Mouse (Mus musculus) testis, postnatal 14 days (tissue): ENCODE data around the gene St5.

Experiments used
- DNase-seq: peaks from one replicate; pipeline ENCODE4 v3.0.0; 2021; ENCODE audit warnings: low spot score

The St5 gene

DNA sequence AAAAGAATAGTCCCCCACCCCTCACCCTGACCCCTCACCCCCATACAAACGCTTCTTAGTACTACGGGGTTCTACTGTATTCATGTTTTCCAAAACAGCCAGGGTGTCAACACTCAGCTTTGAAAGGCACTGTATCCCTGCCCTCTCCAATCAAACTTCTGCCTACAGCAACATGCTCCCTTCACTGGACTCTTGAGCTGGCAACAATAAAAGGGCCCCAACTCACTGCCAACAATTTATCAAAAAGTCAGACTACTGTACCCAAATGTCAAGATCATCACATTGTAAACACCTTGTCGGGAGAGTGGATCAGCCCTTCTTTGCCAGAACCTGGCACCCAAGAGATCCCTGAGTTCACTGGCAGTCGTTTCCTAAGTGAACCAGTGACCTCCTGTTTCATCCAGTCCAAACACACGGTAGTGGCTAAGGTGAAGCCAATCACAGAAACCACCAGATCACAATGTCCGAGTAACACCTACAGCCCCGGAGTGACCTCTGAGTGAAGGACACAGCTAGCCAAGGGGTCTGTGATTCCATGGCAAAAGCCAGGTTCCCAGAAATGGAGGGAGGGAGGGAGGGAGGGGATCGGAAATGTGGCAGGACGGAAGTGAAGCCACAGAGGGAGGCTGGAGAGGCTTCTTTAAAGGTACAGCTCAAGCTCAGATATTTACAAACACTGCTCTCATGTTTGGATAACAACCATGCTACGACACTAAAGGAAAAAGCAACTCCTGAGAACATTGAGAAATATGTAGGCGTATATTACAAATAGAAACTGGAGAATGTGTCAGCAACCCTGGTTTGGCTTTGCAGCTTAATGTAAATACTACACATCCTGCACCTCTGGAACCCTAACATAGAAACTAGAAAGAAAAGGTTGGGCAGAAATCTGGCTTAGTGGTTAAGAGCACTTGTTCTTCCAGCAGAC lies 136.3 kb downstream of the St5 start:
- no peak for DNase-seq

DNA sequence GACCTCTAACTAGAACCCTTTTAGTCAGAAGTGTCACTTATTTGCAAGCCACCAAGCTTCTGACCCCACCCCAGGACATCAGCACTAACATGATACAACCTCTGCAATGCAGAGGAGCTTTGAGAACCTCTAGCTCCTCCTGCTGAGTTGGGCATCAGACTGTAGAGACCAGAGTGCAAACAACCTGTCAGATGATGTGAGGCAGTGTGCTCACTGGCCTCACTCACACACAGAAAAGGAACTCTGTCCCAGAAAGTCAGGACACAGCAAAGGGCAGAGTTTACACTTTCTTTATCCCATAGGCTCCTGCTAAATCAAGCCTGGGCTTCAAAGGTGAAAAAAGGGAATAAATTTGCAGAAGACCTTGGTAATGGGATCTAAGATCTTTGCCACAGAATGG lies 137.1 kb downstream of the St5 start:
- DNase-seq = no peak

DNA sequence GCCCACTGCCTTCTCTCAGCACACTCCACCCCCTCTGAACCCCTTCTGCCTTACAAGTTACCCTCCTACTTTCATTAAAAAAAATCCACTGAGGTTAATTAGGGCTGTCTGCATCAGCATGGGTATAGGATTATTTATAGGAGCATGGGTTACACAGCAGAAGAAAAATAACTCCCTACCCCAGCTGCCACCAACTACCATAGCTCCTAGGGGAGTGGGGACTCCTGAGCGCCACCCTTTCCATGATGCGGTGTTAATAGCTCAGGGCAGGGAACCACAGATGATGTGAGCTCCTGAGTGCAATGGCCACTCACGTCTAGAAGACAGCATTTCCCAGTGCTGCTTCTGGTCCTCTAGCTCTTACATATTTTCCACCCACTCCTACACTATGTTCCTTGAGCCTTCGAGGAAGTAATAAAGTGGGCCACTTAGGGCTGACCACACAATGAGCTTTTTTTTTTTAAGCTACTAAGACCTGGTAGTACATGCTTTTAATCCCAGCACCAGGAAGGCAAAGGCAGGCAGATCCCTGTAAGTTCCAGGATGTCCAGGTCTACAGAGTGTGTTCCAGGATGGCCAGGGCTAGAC lies 139.5 kb downstream of the St5 start:
- DNase-seq = no peak

DNA sequence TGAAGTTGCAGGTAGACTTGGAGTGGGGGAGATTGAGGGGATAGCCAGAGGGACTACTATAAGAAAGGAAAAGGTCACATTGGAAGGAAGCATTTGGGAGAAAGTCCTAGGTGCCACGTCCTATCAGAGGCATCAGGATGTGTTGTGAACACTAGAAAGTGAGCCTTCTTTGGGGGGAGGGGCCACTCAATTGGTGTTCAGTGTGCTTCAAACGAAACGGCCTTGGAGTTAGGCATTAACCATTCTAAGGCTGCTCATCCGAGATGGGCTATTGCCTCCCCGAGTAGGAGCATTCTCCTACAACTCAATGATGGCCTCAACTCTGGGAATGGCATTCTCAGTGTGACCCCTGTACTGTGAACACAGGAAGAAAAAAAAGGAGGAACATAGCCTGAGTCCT lies 140.7 kb downstream of the St5 start:
- DNase-seq = no peak

DNA sequence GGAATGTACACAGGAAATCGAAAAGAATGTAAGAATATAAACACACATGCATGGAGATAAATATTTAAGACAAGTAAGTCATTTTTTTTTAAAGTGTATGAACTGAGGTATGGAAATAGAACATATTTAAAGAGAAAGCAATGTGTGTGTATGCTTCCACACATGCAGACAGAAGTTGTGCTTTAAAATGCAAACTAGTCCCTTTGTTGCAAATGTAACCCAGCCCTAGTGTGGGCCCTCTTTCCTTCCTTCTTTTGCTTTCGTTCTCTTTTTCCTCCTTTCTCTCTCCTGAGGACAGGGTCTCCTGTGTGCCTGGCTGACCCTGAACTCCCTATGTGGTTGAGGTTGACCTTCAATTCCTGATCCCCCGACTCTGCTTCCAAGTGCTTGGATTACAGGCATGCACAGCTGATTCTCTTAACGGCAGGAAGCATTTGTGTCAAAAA lies 141.2 kb downstream of the St5 start:
- no peak for DNase-seq

DNA sequence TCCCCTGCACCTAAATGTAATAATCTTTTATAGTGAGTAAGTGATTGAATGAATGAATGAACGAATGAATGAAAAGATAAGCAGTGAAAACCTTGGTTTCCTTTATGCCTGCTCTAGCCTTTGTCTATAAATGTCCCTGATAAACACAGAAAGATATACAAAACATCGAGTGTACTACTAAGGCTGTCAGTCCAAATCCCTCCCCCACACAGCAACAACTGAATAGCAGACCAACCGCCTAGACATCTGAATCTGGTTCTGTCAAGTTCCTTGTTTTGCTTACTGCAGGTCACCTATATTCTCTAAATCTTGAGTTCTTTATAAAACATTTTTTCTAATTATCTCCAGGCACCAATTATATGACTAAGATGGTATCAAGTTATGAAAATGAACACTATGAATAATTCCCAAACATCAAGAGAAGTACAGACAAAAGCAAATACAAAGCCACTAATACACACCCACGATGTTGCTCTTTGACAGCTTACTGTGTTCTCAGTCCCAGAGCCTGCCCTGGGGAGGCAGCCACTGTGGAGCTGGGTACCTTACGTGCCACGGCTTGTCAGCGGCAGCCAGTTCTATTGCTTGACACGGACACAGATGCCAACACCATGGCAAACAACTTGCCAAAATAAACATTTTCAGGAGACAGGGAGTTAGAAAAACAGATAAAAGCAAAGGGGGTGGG lies 141.8 kb downstream of the St5 start:
- DNase-seq = no peak

DNA sequence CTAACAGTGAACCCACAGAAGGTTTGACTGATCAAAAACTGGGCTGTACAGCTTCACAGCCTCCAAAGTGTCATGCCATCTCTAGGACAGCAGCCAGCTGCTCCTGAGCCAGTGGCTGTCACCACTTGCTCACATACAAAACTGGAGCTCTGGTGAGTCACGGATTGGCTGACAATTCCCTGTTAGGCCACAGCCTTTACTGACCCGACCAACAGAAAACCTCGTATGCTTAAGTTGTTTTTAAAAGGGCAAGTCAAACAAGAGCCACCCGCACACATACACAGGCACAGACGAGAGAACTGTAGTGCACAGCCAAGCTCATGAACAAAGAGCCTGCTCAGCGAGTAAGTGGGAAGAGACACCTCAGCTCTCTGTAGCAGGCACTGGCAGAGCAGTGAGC lies 143.9 kb downstream of the St5 start:
- no peak for DNase-seq

DNA sequence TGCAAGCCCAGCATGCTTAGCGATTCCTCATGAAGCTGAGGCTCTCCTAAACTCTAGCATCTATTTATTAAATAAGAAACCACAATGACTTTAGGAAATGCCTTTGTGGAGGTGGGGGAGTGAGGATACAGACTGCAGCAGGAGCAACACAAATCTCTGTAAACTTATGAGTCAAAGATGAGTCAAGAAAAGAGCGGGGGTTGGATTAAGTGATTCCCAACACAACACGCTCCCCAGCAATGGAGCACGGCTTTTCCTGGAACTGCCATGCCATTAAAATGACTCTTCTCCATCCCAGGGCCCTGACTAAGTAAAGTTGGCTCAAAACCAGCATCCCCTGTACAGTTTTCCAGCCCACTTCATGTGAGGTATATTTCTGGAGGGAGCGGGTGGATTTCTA lies 156.7 kb downstream of the St5 start:
- no peak for DNase-seq

DNA sequence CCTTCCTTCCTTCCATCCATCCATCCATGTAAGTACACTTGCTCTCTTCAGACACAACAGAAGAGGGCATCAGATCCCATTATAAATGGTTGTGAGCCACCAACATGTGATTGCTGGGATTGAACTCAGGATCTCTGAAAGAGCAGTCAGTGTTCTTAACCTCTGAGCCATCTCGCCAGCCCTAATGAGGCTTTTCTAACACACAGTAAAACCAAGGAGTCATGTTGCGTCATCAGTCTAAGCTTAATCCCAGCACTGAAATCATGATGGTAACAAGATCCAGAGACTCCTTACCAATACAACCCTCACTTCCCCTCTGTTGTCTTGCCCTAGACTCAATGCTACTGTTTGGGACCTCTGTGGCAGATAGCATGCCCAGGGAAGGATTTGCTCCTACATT lies 157.2 kb downstream of the St5 start:
- DNase-seq = no peak

DNA sequence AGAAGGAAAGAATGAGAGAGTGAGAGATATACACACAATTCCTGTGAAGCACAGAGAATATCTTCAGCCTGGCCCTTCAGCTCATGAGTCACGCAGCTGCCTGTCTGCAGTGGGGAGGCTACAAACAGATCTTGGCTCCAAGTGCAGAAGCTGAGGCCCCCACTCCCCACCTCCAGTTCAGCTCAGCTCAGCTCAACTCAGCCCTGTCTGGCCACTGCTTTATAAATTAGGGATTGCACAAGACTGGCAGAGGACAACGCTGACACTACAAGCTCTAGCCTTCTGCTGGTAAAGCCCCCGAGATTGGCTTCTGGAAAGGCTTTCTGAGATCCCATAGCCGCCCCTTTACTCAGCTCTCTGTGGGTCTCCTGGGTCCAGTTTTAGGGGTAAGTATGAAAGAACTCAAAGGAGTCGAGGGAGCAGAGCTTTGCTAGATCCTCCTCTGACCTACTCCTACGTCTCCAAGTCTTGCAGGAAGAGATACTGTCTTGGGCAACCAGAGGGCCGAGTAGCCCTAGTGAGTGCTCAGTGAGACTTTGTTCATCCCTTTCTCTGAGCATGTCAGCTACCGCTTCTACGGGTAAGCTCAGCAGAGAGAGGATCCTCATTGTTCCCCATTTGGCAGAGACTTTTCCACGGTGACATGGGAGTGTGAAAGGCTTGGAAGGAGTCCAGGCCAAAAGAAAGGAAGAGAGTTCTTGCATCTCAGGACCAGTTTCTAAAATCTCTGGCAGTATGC lies 158.0 kb downstream of the St5 start:
- no peak for DNase-seq

DNA sequence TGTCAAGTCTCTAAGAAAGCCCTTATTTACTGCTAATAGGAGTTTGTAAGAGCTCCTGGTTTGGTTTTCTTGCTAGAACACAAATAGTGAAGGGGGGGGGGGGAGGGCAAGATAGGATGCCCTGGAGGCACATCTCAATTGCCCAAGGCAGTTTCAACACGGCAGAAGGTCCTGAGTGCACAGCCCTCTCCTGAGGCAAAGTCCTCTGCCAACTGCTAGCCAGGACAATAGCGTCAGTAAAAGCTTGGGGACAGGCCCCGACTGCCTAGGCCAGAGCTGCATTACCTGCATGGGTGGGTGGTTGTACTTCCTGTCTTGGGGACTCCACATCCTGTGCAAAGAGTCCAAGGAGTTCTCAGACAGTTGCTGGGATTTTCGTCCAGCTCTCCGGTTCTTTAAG lies 158.6 kb downstream of the St5 start:
- DNase-seq = no peak

DNA sequence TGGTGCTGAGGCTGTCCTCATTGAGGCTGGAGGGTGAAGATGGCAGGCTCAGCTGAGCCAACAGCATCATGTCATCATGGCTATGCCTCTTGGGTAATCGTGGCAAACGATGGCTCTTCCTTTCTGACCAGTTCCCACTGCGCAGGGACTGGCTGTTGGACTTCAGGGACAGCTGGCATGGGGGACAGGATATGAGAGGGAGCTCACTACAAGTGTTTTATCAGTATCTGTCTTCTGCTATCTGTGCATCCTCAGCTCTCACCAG lies 161.1 kb downstream of the St5 start:
- DNase-seq = no peak

DNA sequence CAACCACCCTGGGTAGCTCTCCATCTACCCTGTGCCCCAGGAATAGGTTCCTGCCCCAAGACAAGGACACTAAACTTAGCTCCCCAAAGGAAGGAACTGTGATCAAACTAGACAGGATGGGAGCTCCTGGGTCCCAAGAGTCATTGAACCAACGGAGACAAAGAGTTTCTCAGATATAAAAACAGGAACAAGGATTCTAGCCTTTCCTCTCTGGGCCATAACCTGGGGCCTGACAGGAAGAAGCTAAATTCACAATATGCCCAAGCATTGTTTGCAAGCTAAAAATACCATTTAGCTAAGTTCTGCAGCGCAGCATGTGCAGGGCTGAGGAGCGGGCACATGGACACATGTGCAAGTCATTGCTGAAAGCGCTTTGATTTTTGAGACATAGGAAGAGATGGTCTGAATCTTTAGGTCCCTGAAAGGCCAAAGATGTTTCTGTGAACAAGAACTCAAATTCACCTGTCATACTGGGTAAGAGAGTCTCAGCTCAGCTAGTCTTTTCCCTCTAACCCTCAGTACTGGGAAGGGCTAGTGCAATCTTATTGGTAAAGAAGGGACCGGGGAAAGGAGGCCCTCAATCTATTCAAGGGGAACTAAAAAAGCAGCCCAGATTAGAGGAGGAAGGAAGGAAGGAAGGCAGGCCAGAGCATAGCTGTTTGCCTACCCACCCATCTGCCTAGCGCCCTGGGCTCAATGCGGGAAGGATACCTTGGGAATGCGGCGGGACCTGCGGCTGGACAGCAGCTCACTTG lies 161.6 kb downstream of the St5 start:
- DNase-seq = no peak

DNA sequence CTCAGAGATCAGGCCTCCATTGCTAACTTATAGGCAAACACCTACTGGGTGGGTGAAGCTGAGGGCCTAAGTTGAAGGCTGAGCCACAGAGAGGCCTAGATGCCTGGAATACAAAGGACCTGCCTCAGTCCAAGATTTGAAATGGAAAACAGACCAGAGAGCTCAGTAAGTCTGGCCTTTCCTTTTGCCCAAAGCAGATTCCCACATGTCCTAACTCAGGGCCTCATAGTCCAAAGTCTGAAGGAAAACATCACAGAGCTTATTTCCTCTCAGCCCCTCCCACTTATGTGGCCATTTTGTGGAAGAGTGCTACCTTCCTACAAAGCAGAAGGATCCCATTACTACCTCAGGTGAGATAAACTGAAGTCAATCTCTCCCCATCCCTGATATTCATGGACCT lies 162.5 kb downstream of the St5 start:
- DNase-seq = no peak

DNA sequence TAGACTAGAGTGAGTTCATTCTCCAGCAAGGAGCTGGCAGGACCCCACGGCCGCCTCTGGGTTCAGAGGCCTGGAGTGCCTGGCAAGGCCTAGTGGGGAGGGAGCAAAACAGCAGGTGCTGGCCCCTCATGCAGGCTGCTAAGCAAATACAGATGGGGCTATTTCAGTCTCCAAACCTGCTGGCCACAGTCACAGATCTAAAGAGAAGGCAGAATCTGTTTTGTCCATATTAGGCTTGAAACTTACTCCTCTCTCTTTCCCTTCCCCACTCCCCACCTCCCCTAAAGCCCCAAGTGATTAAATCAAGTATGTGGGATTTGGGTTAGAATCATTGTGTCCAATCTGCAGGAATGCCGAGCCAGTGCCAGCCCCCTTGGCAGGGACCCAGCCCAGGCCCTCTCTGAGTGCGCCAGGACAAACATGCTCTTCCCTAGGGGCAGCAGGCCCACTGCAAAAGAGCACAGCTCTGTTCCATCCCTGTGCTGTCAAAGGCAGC lies 166.9 kb downstream of the St5 start:
- DNase-seq = peak; percentile 57

DNA sequence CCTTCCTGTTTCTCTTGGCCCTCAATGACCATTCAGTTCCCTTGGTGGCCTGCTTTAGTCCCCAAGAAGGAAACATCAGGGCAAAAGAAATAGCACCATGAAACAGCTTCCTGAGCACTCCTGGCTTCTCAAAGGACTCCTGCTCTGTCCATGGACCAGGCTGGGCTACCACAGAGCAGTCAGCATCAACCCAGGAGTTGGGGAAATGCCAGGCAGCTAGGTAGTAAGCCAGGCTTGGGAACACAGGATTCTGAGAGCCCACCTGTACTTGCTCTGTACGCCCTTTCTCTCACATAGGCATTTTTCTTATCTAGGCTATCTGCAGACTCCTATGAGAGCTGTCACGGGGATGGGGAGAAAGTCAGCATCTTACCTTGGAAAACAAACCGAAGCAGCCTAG lies 168.5 kb downstream of the St5 start:
- no peak for DNase-seq

DNA sequence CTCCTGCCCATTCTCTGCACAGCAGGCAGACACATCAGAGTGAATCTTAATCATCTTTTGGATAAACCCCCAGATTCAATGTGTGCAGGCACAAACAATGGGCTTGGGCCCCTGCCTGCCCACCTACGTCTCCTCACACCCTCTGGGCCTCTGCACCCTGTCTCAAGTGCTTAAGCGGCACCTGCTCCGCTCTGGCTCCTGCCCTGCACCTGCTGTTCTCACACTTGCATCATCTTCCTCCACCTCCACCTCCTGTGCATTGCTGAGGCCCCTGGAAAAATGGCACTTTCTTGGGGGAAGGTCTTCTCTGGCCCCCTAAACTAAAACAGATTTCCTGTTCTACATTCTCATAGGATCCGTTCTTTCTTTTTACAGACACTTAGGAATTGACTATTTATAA lies 169.5 kb downstream of the St5 start:
- DNase-seq = no peak

DNA sequence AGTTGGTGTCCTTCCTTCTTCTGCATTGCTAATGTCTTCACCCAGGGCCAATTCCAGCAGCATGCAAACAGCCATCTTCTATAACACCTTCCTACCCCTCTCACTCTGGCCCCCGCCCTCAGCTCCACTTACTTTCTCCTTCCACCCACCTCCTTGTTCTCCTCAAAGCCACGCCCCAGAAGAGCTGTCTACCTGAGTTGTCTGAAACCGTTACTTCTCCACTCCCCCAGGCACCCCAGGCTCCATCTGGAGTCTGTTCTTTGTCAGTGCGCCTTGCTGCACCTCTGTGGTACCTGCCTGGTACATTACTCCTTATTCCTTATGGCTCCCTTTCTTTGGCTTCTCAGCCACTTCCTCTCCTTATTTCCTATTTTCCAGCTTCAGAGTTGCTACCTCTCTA lies 170.3 kb downstream of the St5 start:
- DNase-seq = no peak

DNA sequence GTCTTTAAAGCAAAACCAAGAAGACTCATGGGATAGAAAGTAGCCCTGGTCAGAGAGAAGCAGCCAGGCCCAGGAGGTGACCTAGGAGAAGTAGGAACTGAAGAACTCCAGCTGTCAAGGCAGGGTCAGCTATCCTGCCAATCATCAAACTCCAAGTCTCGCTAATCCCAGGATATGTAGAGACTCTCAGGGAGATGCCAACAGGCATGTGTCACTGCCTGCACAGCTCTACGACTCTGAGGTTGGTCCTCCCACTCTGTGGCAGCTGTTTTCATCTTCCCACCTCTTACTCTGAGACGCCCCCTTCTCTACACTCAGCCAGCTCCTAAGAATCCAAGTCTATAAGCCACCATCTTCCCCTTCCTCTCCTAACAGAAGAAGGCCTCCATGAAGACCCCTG lies 170.7 kb downstream of the St5 start:
- DNase-seq = no peak

DNA sequence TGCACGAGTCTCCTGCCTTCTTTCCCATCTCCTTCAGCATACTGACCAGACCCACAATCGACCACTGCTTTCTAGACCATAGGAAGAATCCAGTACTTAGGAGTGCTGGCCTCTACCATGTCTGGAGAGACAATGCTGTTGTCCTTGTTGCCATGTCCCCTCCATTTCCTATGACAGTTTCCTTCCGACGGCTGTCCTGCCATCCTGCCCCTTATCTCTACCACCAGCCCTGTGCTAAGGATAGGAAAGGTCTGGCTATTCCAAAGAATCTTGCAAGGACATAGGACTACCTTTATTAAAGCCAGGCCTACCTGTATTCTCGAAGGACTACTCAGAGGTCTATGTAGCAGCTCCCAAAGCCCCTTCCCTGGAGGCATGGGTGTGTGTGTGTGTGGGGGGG lies 171.9 kb downstream of the St5 start:
- no peak for DNase-seq

DNA sequence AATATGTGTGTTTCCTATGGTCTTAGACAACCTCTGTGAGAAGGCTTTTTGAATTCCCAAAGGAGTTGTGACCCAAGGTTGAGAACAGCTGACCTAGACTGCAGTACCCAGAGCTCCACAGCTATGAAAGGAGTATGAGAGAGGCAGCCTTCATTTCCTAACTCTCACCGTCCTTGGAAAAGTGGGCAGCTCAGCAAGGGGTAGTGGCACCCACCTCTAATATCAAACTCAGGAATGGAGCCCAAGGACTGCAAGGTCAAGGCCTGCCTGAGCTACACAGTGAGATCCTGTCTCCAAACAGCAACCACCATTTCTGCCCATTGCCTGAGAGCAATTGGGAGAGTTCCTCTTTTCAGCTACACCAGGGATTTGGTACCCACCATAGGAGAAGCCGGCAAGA lies 173.7 kb downstream of the St5 start:
- DNase-seq = no peak

DNA sequence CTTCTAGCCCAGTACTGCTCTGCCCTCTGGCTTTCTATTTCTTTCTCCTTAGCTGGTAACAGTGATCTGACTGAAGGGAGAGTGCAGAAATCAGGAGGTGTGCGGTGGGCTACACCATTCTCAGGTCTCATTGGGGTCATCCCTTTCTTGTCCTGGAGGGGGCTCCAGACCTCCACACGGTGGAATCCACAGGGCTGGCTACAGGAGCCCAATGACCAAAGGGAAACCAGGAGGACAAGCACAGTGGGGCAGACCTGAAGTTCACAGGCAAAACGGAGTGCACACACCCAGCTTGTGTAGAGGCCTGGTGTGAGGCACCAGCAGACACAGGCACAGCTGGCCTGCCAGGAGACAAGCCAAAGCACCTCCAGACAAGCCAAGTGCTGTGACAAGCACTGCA lies 175.0 kb downstream of the St5 start:
- no peak for DNase-seq
